Mouse (Mus musculus): Measurements from ENCODE around the gene Armh2. TPM values are rescaled to one million over a fixed set of nuclear protein-coding genes. Genes with fewer than 3 reads are reported as not detected.

Gene Armh2
- polyA plus RNA-seq, 1 experiment from 2014 or later, result not detected

- DNase-seq (ENCODE audit: low spot score), result no peak
- WGBS, result 90% methylated on average over 9 of the region's 9 CpGs
- H3K27ac ChIP-seq, result no peak overlapping the region
- H3K4me1 ChIP-seq (replicated peaks), result no peaks in the 10 kb centered on the region
- no peak overlapping the region for H3K4me3 ChIP-seq
- no peaks in the 10 kb centered on the region for H3K27me3 ChIP-seq (ENCODE audit: insufficient read depth, poor library complexity, severe bottlenecking)
- no peaks in the 10 kb centered on the region for H3K36me3 ChIP-seq
- no peaks in the 10 kb centered on the region for H3K9me3 ChIP-seq
Observed at GRCm38 (mm10) chr13:24792411-24793045, 51.5 kb downstream of the Armh2 start.

Other genes starting within 250 kb of the Armh2 start
- gene Ripor2, start 159.0 kb upstream of the Armh2 start, polyA plus RNA-seq (2016; fragmentation: Nextera tagmentation; extraction: Ambion mirVana), result 3.7 and 6.4 TPM in 2 replicates
- gene Gmnn, start 20.7 kb downstream of the Armh2 start, polyA plus RNA-seq (2016; fragmentation: Nextera tagmentation; extraction: Ambion mirVana), result 134 and 184 TPM in 2 replicates
- 10.4 and 10.9 TPM in 2 replicates for gene BC005537, start 60.4 kb downstream of the Armh2 start, polyA plus RNA-seq (2016; fragmentation: Nextera tagmentation; extraction: Ambion mirVana)
- gene Acot13, start 90.3 kb downstream of the Armh2 start, polyA plus RNA-seq (2016; fragmentation: Nextera tagmentation; extraction: Ambion mirVana), result 56.5 and 62.3 TPM in 2 replicates
- 64.4 and 74.7 TPM in 2 replicates for gene Tdp2, start 90.4 kb downstream of the Armh2 start, polyA plus RNA-seq (2016; fragmentation: Nextera tagmentation; extraction: Ambion mirVana)
- 0.60 and 0.78 TPM in 2 replicates for gene D130043K22Rik, start 103.9 kb downstream of the Armh2 start, polyA plus RNA-seq (2016; fragmentation: Nextera tagmentation; extraction: Ambion mirVana)
- 7.0 and 7.3 TPM in 2 replicates for gene Aldh5a1, start 196.4 kb downstream of the Armh2 start, polyA plus RNA-seq (2016; fragmentation: Nextera tagmentation; extraction: Ambion mirVana)
- 0.50 and 0.51 TPM in 2 replicates for gene Gpld1, start 201.9 kb downstream of the Armh2 start, polyA plus RNA-seq (2016; fragmentation: Nextera tagmentation; extraction: Ambion mirVana)